Mouse (Mus musculus): ENCODE measurements at regions not wholly inside any gene's neighbourhood (a gene's known extent, or its start where the extent isn't known, plus 50 kb on each side); places are given as distances from the start of the nearest gene placed in this dataset.

DNA sequence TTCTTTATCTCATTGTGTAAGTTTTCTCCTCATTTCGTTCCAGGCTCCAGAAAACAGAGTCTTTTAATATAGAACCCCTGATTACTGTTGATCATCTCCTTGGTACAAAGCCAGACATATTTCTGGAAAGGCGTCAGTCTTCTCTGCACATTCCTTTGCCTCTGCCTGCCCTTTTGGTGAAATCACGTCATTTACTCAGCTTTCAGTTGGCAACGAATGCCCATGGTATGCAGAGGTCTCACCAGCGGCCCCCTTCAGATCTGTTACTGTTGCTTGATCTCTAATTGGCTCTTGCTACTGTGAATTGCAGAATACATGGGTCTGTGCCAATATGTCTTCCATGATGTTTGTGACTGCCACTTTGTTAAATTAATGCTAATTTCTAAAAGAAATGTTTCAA lies 412.0 kb upstream of the Pitx2 start:
- H3K4me2 ChIP-seq (ENCODE audit: low read depth, low read length), result no peak overlapping the region
- H3K27ac ChIP-seq (replicated peaks; ENCODE audit: low read depth, low read length), result no peak overlapping the region
- H3K36me3 ChIP-seq (ENCODE audit: control insufficient read depth, insufficient read depth, low read length), result no peaks in the 10 kb centered on the region
- DNase-seq (ENCODE audit: low spot score), result peak; percentile 46
- H3K9me3 ChIP-seq (ENCODE audit: control insufficient read depth, low read length), result no peaks in the 10 kb centered on the region
- no peak for ATAC-seq (ENCODE audit: low read depth)
- no peaks in the 10 kb centered on the region for H3K27me3 ChIP-seq (replicated peaks; ENCODE audit: control insufficient read depth, insufficient read depth, low read length)
- no peak overlapping the region for H3K9ac ChIP-seq (ENCODE audit: low read depth, low read length)
- H3K4me3 ChIP-seq (ENCODE audit: low read depth, low read length), result no peak overlapping the region
- WGBS, result 66% methylated on average over 5 of the region's 5 CpGs
- no peaks in the 10 kb centered on the region; the same call in 1 of the 2 replicates for H3K4me1 ChIP-seq (ENCODE audit: control insufficient read depth, insufficient read depth, low read length)

DNA sequence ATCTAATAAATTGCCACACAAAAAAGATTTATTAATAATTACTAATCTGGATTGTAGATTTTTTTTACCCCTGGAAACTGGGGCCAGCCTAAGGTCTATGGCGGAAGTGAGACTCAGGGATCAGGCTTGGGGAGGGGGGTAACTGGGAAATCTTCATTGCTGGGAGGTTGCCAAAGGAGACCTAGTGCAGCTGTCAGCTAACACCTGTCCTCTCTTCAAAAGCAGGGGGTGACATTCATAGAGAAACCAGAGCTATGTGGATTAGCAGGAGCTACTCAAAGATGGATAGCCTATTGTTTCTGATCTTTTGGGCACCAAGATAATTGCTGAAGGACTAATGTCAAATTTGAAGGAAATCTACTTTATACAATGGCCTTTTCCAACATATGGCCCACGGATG lies 403.7 kb upstream of the Pitx2 start:
- WGBS, result 69% methylated on average over 2 of the region's 2 CpGs
- H3K4me3 ChIP-seq (ENCODE audit: low read depth, low read length), result no peak overlapping the region
- ATAC-seq (ENCODE audit: low read depth), result peak; percentile 22; the same call in 1 of the 2 replicates

GRCm38 (mm10) chr3:128797829-128798228 lies 401.8 kb upstream of the Pitx2 start:
- H3K27me3 ChIP-seq (replicated peaks; ENCODE audit: control insufficient read depth, insufficient read depth, low read length), result no peaks in the 10 kb centered on the region
- no peak overlapping the region for H3K4me3 ChIP-seq (ENCODE audit: low read depth, low read length)
- WGBS, result 56% methylated on average over 1 of the region's 1 CpGs
- no peaks in the 10 kb centered on the region for H3K9me3 ChIP-seq (ENCODE audit: control insufficient read depth, low read length)
- no peak overlapping the region for H3K9ac ChIP-seq (ENCODE audit: low read depth, low read length)
- H3K4me1 ChIP-seq (ENCODE audit: control insufficient read depth, insufficient read depth, low read length), result no peaks in the 10 kb centered on the region; the same call in 1 of the 2 replicates
- H3K4me2 ChIP-seq (ENCODE audit: low read depth, low read length), result no peak overlapping the region
- no peaks in the 10 kb centered on the region for H3K36me3 ChIP-seq (ENCODE audit: control insufficient read depth, insufficient read depth, low read length)
- peak; percentile 45 for DNase-seq (ENCODE audit: low spot score)
- no peak overlapping the region for H3K27ac ChIP-seq (replicated peaks; ENCODE audit: low read depth, low read length)
- no peak for ATAC-seq (ENCODE audit: low read depth)

More for the DNA sequence above, 403.7 kb upstream of the Pitx2 start:
- H3K4me2 ChIP-seq (ENCODE audit: low read depth, low read length), result no peak overlapping the region
- H3K9me3 ChIP-seq (ENCODE audit: control insufficient read depth, low read length), result no peaks in the 10 kb centered on the region
- peak; percentile 47 for DNase-seq (ENCODE audit: low spot score)
- H3K27me3 ChIP-seq (replicated peaks; ENCODE audit: control insufficient read depth, insufficient read depth, low read length), result no peaks in the 10 kb centered on the region
- no peak overlapping the region for H3K27ac ChIP-seq (replicated peaks; ENCODE audit: low read depth, low read length)
- H3K36me3 ChIP-seq (ENCODE audit: control insufficient read depth, insufficient read depth, low read length), result no peaks in the 10 kb centered on the region
- no peaks in the 10 kb centered on the region; the same call in 1 of the 2 replicates for H3K4me1 ChIP-seq (ENCODE audit: control insufficient read depth, insufficient read depth, low read length)
- H3K9ac ChIP-seq (ENCODE audit: low read depth, low read length), result no peak overlapping the region

DNA sequence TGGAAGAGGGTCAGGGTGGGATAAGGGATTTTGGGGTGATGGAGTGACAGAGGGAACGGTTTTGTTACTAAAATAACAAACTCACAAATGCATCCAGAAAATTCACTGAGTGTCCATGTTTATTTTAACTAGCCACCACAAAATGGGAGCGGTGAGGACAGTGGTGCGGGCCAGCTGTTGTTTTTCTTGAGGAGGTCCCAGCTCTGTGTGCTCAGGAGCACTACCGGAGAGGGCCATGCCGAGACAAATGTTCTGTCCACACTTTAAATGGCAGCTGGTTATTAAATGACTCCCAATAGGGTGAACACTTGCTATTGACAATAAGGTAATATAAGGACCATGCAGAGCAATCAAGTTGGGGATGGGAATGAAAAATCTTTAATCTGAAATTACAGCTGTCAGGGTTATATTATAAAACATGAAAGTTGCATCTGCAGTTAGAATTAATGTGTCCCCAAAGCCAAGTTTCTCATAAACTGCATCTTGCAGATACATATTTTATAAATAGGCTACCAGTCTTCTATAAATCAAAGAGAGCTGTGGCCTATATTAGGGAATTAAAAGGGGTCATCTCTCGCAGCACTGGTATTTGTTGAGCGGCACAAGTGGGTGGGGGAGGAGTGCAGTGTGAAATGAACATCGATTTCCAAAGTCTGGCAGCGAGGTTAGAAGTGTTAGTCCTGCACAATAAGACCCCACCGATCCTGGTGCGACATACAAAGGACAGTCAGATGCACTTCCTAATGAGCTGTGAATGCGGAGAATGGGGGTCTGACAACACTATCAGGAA lies 370.1 kb upstream of the Pitx2 start:
- 0 out of 2 replicates have a peak, but pooled peaks have one; percentile 9 for ATAC-seq (ENCODE audit: low read depth)
- Histone ChIP-seq H3K9me3 (ENCODE audit: control insufficient read depth, low read length) (no peaks in the 10 kb centered on the region), H3K4me3 (ENCODE audit: low read depth, low read length) (no peak overlapping the region), H3K27ac (replicated peaks; ENCODE audit: low read depth, low read length) (no peak overlapping the region), H3K4me2 (ENCODE audit: low read depth, low read length) (no peak overlapping the region), H3K36me3 (ENCODE audit: control insufficient read depth, insufficient read depth, low read length) (no peaks in the 10 kb centered on the region), H3K4me1 (ENCODE audit: control insufficient read depth, insufficient read depth, low read length) (no peaks in the 10 kb centered on the region), H3K9ac (ENCODE audit: low read depth, low read length) (no peak overlapping the region), H3K27me3 (replicated peaks; ENCODE audit: control insufficient read depth, insufficient read depth, low read length) (no peaks in the 10 kb centered on the region)
- WGBS, result 64% methylated on average over 12 of the region's 12 CpGs
- peak; percentile 39 for DNase-seq (ENCODE audit: low spot score)

DNA sequence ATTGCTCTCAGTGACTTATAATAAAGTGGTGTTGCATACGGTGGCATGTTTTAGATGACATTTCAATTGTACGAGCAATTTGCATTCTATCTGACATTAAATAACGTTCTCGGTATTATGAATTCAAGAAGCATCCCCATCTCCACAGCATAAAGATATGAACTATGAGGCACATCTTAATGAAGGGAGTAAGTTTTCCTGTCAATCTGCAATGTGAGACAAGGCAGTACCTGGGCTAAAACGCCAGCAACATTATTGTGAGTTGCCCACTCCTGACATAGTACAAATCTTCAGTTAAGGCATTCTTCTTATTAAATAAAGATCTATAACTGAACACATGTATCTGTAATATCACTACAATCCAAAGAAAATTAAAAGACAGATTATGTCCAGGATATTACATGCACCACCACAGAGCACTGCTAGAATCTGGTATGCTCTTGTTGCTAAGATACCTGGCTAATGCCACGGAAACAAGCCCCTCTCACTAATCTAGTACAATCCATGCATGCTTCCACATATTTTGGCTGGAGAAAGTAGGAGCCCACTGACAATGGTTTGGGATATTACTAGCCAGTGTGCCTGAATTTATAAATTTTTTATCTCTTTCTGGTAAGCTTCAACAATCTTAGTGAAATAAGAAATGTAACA lies 349.2 kb upstream of the Pitx2 start:
- WGBS, result 68% methylated on average over 6 of the region's 6 CpGs
- Histone ChIP-seq H3K4me3 (ENCODE audit: low read depth, low read length) (no peak overlapping the region), H3K9me3 (ENCODE audit: control insufficient read depth, low read length) (no peaks in the 10 kb centered on the region)

GRCm38 (mm10) chr3:128856515-128856914 lies 343.2 kb upstream of the Pitx2 start:
- Histone ChIP-seq H3K36me3 (ENCODE audit: control insufficient read depth, insufficient read depth, low read length) (no peaks in the 10 kb centered on the region), H3K9me3 (ENCODE audit: control insufficient read depth, low read length) (no peaks in the 10 kb centered on the region), H3K27ac (replicated peaks; ENCODE audit: low read depth, low read length) (no peak overlapping the region; the same call in 1 of the 2 replicates), H3K4me2 (ENCODE audit: low read depth, low read length) (no peak overlapping the region), H3K27me3 (replicated peaks; ENCODE audit: control insufficient read depth, insufficient read depth, low read length) (no peaks in the 10 kb centered on the region), H3K9ac (ENCODE audit: low read depth, low read length) (no peak overlapping the region), H3K4me1 (ENCODE audit: control insufficient read depth, insufficient read depth, low read length) (no peaks in the 10 kb centered on the region), H3K4me3 (ENCODE audit: low read depth, low read length) (no peak overlapping the region)
- WGBS, result 25% methylated on average over 5 of the region's 5 CpGs
- DNase-seq (ENCODE audit: low spot score) (peak; percentile 34), ATAC-seq (ENCODE audit: low read depth) (no peak)

More for the DNA sequence above, 349.2 kb upstream of the Pitx2 start:
- Histone ChIP-seq H3K9ac (ENCODE audit: low read depth, low read length) (no peak overlapping the region), H3K4me2 (ENCODE audit: low read depth, low read length) (no peak overlapping the region), H3K36me3 (ENCODE audit: control insufficient read depth, insufficient read depth, low read length) (no peaks in the 10 kb centered on the region), H3K27ac (replicated peaks; ENCODE audit: low read depth, low read length) (no peak overlapping the region), H3K27me3 (replicated peaks; ENCODE audit: control insufficient read depth, insufficient read depth, low read length) (no peaks in the 10 kb centered on the region), H3K4me1 (ENCODE audit: control insufficient read depth, insufficient read depth, low read length) (no peaks in the 10 kb centered on the region)
- ATAC-seq (ENCODE audit: low read depth) (no peak), DNase-seq (ENCODE audit: low spot score) (no peak)

DNA sequence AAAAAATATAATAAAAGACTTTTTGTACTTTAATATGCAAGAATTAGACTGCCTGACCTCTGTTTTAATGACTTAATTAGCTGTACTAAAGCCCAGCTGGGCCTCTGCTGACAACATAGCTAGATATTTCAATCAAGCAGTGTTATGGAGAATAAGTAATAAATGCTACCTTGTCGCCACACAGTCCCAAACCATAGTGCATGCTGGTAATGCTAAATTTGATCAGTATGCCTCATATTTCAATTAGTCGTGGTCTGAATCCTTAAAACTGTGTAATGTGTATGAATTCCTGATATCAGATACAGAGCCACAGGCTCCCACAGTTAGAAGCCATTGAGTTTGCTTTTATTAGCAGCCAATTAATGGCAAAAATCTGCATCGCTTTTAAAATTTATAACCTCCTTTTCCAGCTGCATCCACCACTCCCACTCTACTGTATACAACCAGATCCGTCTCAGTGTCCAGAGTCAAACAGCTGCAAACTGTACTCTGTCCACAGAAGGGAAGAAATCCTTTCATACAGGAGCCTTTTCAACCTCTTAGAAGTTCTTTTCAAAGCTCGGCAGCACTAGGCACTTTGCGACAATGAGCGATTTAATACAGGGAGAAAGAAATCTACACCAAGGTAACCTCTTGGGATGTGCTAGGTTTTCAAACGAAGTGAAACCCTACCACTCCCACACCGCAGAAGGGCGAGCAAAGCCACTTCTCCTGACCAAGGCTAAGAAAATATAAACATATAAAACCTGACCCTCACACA lies 317.8 kb upstream of the Pitx2 start:
- Histone ChIP-seq H3K27me3 (replicated peaks; ENCODE audit: control insufficient read depth, insufficient read depth, low read length) (no peaks in the 10 kb centered on the region; the same call in 1 of the 2 replicates), H3K36me3 (ENCODE audit: control insufficient read depth, insufficient read depth, low read length) (no peaks in the 10 kb centered on the region), H3K9ac (ENCODE audit: low read depth, low read length) (no peak overlapping the region), H3K27ac (replicated peaks; ENCODE audit: low read depth, low read length) (no peak overlapping the region), H3K4me1 (ENCODE audit: control insufficient read depth, insufficient read depth, low read length) (no peaks in the 10 kb centered on the region), H3K4me2 (ENCODE audit: low read depth, low read length) (peak overlapping the region; percentile 18; the same call in 1 of the 2 replicates), H3K9me3 (ENCODE audit: control insufficient read depth, low read length) (no peaks in the 10 kb centered on the region), H3K4me3 (ENCODE audit: low read depth, low read length) (no peak overlapping the region)
- DNase-seq (ENCODE audit: low spot score), result peak; percentile 64
- peak; percentile 74 for ATAC-seq (ENCODE audit: low read depth)
- 38% methylated on average over 10 of the region's 10 CpGs for WGBS

GRCm38 (mm10) chr3:128883636-128884195 lies 316.0 kb upstream of the Pitx2 start:
- 61% methylated on average over 7 of the region's 7 CpGs for WGBS
- H3K9me3 ChIP-seq (ENCODE audit: control insufficient read depth, low read length), result no peaks in the 10 kb centered on the region
- ATAC-seq (ENCODE audit: low read depth) (no peak), DNase-seq (ENCODE audit: low spot score) (no peak)
- no peak overlapping the region for H3K9ac ChIP-seq (ENCODE audit: low read depth, low read length)
- no peaks in the 10 kb centered on the region; the same call in 1 of the 2 replicates for H3K27me3 ChIP-seq (replicated peaks; ENCODE audit: control insufficient read depth, insufficient read depth, low read length)
- H3K4me3 ChIP-seq (ENCODE audit: low read depth, low read length), result no peak overlapping the region
- H3K27ac ChIP-seq (replicated peaks; ENCODE audit: low read depth, low read length), result no peak overlapping the region
- H3K4me2 ChIP-seq (ENCODE audit: low read depth, low read length), result no peak overlapping the region
- no peaks in the 10 kb centered on the region for H3K36me3 ChIP-seq (ENCODE audit: control insufficient read depth, insufficient read depth, low read length)
- no peaks in the 10 kb centered on the region for H3K4me1 ChIP-seq (ENCODE audit: control insufficient read depth, insufficient read depth, low read length)
